Mouse (Mus musculus) small intestine, adult 2 months (tissue): ENCODE measurements around the gene Ass1.

Source experiments
- CTCF ChIP-seq: fragments of 200-500 bp; IDR thresholded peaks from 2 replicates; pipeline ENCODE4 v1.5.1; 2012; ENCODE audit warnings: low read depth, mild to moderate bottlenecking, control low read depth, inconsistent platforms, low read length, moderate library complexity, mixed read lengths; ENCODE audit not compliant: insufficient replicate concordance, insufficient read length; ENCODE audit errors: extremely low read depth
- POLR2A ChIP-seq: fragments of 200-500 bp; IDR thresholded peaks from 2 replicates; pipeline ENCODE4 v1.6.1; 2012; ENCODE audit warnings: low read depth, mild to moderate bottlenecking, control low read depth, inconsistent platforms, low read length, moderate library complexity

- TF ChIP-seq POLR2A: no peak
- TF ChIP-seq CTCF: no peak
Measured at GRCm38 (mm10) chr2:31492308-31492707, 22.3 kb downstream of the Ass1 start.
